In genomic region chr2:91664780-91665179, GRCm38 (mm10) we compare ENCODE assay signal across 21 mouse cellular contexts. TPM values are rescaled to one million over a fixed set of nuclear protein-coding genes. Genes with fewer than 3 reads are reported as not detected.
"Had no signal": no experiment of that assay in that cellular context is flagged by ENCODE, and none has a peak within 500 bp of the region (broad histone marks: within the 10 kb centered on the region; RNA-seq: fewer than 3 reads in every experiment).

No protein-coding gene starts in this region.

- ATAC-seq: liver, embryonic 12.5 days; midbrain, embryonic 15.5 days had no signal

- H3K27ac ChIP-seq: limb, embryonic 10.5 days; limb, embryonic 13.5 days; liver, embryonic 12.5 days; liver, embryonic 15.5 days; lung, embryonic 15.5 days; midbrain, embryonic 12.5 days; midbrain, embryonic 15.5 days; neural tube, embryonic 13.5 days; stomach, embryonic 15.5 days had no signal

- H3K4me2 ChIP-seq: limb, embryonic 13.5 days; liver, embryonic 12.5 days; liver, embryonic 15.5 days; lung, embryonic 15.5 days; midbrain, embryonic 12.5 days; midbrain, embryonic 15.5 days; neural tube, embryonic 13.5 days; stomach, embryonic 15.5 days had no signal

- H3K9me3 ChIP-seq: limb, embryonic 10.5 days; limb, embryonic 13.5 days; liver, embryonic 12.5 days; liver, embryonic 15.5 days; lung, embryonic 15.5 days; midbrain, embryonic 12.5 days; midbrain, embryonic 15.5 days; neural tube, embryonic 13.5 days; stomach, embryonic 15.5 days had no signal

- DNase-seq: kidney, adult 9 months; kidney, postnatal 14 days; kidney, postnatal 4 days; liver; lung, adult 18-20 months; lung, postnatal 10 days; lung, postnatal 36 days; retina, postnatal 1 day; right cerebral cortex, postnatal 25 days; spleen, adult 18-20 months; thymus, postnatal 25 days had no signal

- H3K4me1 ChIP-seq: limb, embryonic 10.5 days; limb, embryonic 13.5 days; liver, embryonic 12.5 days; liver, embryonic 15.5 days; lung, embryonic 15.5 days; midbrain, embryonic 12.5 days; midbrain, embryonic 15.5 days; neural tube, embryonic 13.5 days; stomach, embryonic 15.5 days had no signal

- H3K27me3 ChIP-seq: limb, embryonic 13.5 days; liver, embryonic 12.5 days; liver, embryonic 15.5 days; lung, embryonic 15.5 days; midbrain, embryonic 12.5 days; midbrain, embryonic 15.5 days; neural tube, embryonic 13.5 days; stomach, embryonic 15.5 days had no signal

- H3K9ac ChIP-seq: limb, embryonic 13.5 days; liver, embryonic 12.5 days; liver, embryonic 15.5 days; lung, embryonic 15.5 days; midbrain, embryonic 12.5 days; midbrain, embryonic 15.5 days; neural tube, embryonic 13.5 days; stomach, embryonic 15.5 days had no signal

- H3K4me3 ChIP-seq: limb, embryonic 10.5 days; limb, embryonic 13.5 days; liver, embryonic 12.5 days; liver, embryonic 15.5 days; lung, embryonic 15.5 days; midbrain, embryonic 12.5 days; midbrain, embryonic 15.5 days; neural tube, embryonic 13.5 days; stomach, embryonic 15.5 days had no signal

RNA-seq across cellular contexts. Expression of gene F2, which starts 28.6 kb away (rescaled TPM):
- total RNA-seq: layer of hippocampus, adult 18-20 months had no signal
- polyA plus RNA-seq: limb, embryonic 10.5 days; midbrain, embryonic 12.5 days had no signal
